Mouse (Mus musculus) layer of hippocampus, postnatal 14 days (tissue): ENCODE results near the gene Ercc6l2. TPM values are rescaled to one million over a fixed set of nuclear protein-coding genes. Genes with fewer than 3 reads are reported as not detected.
A peak's percentile ranks its signal among the peaks of the same experiment; 100 is the strongest.
"Not testable (repeated sequence)": the region's sequence is repeated elsewhere in the genome, so short reads cannot be mapped to it uniquely, and the experiment has no call there.

ENCODE experiments used
- DNase-seq, 2 experiments: peaks; one replicate each; pipeline ENCODE4 v3.0.0; 2021 to 2022; ENCODE audit warnings: low spot score in 2 of 2, mixed read lengths in 1 of 2
- total RNA-seq, 2 experiments: library from RNA; stranded (reverse); gene quantifications; 2 replicates each; pipeline ENCODE4 v1.2.3; 2021

Ercc6l2 gene
- total RNA-seq, 2 experiments from 2014 or later, result 17.1 to 17.5 TPM

GRCm38 (mm10) chr13:63879105-63879863, 64.2 kb downstream of the Ercc6l2 start:
- no peak for DNase-seq

- no peak for DNase-seq
These were observed 64.8 kb downstream of the Ercc6l2 start for GRCm38 (mm10) chr13:63879864-63880141.

- no peak for DNase-seq
These were observed 70.5 kb downstream of the Ercc6l2 start for GRCm38 (mm10) chr13:63885532-63885949.

- no peak for DNase-seq
These were observed 71.5 kb downstream of the Ercc6l2 start for GRCm38 (mm10) chr13:63886429-63887052.

- no peak for DNase-seq
These were observed 85.8 kb downstream of the Ercc6l2 start for GRCm38 (mm10) chr13:63900679-63901302.

GRCm38 (mm10) chr13:63901303-63901713, 86.3 kb downstream of the Ercc6l2 start:
- peak; percentile 65 to 73 for DNase-seq

- DNase-seq, result no peak
These were observed 86.9 kb downstream of the Ercc6l2 start for GRCm38 (mm10) chr13:63901714-63902597.

GRCm38 (mm10) chr13:63906516-63906915, 91.5 kb downstream of the Ercc6l2 start:
- no peak for DNase-seq

- no peak for DNase-seq
These were observed 92.4 kb downstream of the Ercc6l2 start for GRCm38 (mm10) chr13:63907437-63907836.

GRCm38 (mm10) chr13:63910141-63910804, 95.2 kb downstream of the Ercc6l2 start:
- no peak for DNase-seq

- DNase-seq, result no peak
These were observed 96.6 kb downstream of the Ercc6l2 start for GRCm38 (mm10) chr13:63911617-63912016.

- DNase-seq, result no peak
These were observed 98.1 kb downstream of the Ercc6l2 start for GRCm38 (mm10) chr13:63913136-63913535.

GRCm38 (mm10) chr13:63915176-63915575, 100.1 kb downstream of the Ercc6l2 start:
- DNase-seq, result no peak

GRCm38 (mm10) chr13:63915684-63916083, 100.6 kb downstream of the Ercc6l2 start:
- DNase-seq, result no peak

- DNase-seq, result no peak
These were observed 101.5 kb downstream of the Ercc6l2 start for GRCm38 (mm10) chr13:63916568-63916967.

- DNase-seq, result peak; percentile 43 to 85
These were observed 102.2 kb downstream of the Ercc6l2 start for GRCm38 (mm10) chr13:63917198-63917767.

- DNase-seq, result peak; percentile 40 to 57
These were observed 103.0 kb downstream of the Ercc6l2 start for GRCm38 (mm10) chr13:63917776-63918621.

GRCm38 (mm10) chr13:63918733-63919422, 103.8 kb downstream of the Ercc6l2 start:
- DNase-seq, result peak; percentile 65 to 88

GRCm38 (mm10) chr13:63924036-63924435, 109.0 kb downstream of the Ercc6l2 start:
- DNase-seq, result not testable (repeated sequence)
